9 mouse cellular contexts compared by ENCODE assay signal in genomic region chr5:75156554-75157036, GRCm38 (mm10). TPM values are rescaled to one million over a fixed set of nuclear protein-coding genes. Genes with fewer than 3 reads are reported as not detected.
DNase-seq lines count a peak whose midpoint lies in the region; ATAC-seq and TF ChIP-seq lines count a peak whose summit lies in the region.
"Had no signal": no experiment of that assay in that cellular context is flagged by ENCODE, and none has a peak within 500 bp of the region (broad histone marks: within the 10 kb centered on the region; RNA-seq: fewer than 3 reads in every experiment).

No protein-coding gene starts in this region.

- H3K36me3 ChIP-seq in lung, embryonic 15.5 days: no peaks in the 10 kb centered on the region
- H3K36me3 ChIP-seq in heart, embryonic 13.5 days: no peaks in the 10 kb centered on the region
- H3K36me3 ChIP-seq in limb, embryonic 10.5 days: peaks cover 47% of the 10 kb centered on the region
- no peaks in the 10 kb centered on the region for H3K36me3 ChIP-seq in myocyte (ENCODE audit: control insufficient read depth, insufficient read depth)

- peak overlapping the region; percentile 46 for H3K9ac ChIP-seq in lung, embryonic 15.5 days
- peak overlapping the region; percentile 88 for H3K9ac ChIP-seq in heart, embryonic 13.5 days

- peak overlapping the region; percentile 88 for H3K4me2 ChIP-seq in lung, embryonic 15.5 days
- H3K4me2 ChIP-seq in heart, embryonic 13.5 days: peak overlapping the region; percentile 92
- peak overlapping the region; percentile 99 for H3K4me2 ChIP-seq in myocyte (ENCODE audit: low read depth)

- peak overlapping the region; percentile 32 for H3K27ac ChIP-seq in lung, embryonic 15.5 days
- H3K27ac ChIP-seq in heart, embryonic 13.5 days (replicated peaks): peak overlapping the region; percentile 69
- H3K27ac ChIP-seq in limb, embryonic 10.5 days: peak overlapping the region; percentile 99
- H3K27ac ChIP-seq: macrophage had no signal

- H3ac ChIP-seq in myocyte (ENCODE audit: control insufficient read depth, insufficient read length): no peak overlapping the region

- ATAC-seq in lung, embryonic 15.5 days (ENCODE audit: borderline replicate concordance, extremely low read depth, low FRiP score, low TSS enrichment): no peak
- ATAC-seq in heart, embryonic 13.5 days (ENCODE audit: extremely low read depth, insufficient number of reproducible peaks, low FRiP score, low TSS enrichment): 0 out of 2 replicates have a peak, but pooled peaks have one; percentile 7
- ATAC-seq in megakaryocyte progenitor cell, adult 5-6 weeks (replicated peaks; ENCODE audit: poor library complexity): no peak
- no peak for ATAC-seq in monocyte, adult 5-6 weeks (replicated peaks; ENCODE audit: insufficient number of reproducible peaks, low FRiP score, low TSS enrichment, poor library complexity, severe bottlenecking)

- under 1% methylated on average over 21 of the region's 21 CpGs for WGBS in lung, embryonic 15.5 days
- WGBS in heart, embryonic 13.5 days: under 1% methylated on average over 21 of the region's 21 CpGs
- under 1% methylated on average over 21 of the region's 21 CpGs for WGBS in limb, embryonic 10.5 days

- H3K4me1 ChIP-seq in lung, embryonic 15.5 days: peaks cover 14% of the 10 kb centered on the region; the same call in 1 of the 2 replicates
- peaks cover 42% of the 10 kb centered on the region for H3K4me1 ChIP-seq in heart, embryonic 13.5 days
- peaks cover 44% of the 10 kb centered on the region for H3K4me1 ChIP-seq in limb, embryonic 10.5 days

- H3K79me2 ChIP-seq in myocyte (ENCODE audit: control insufficient read depth, insufficient read depth): no peaks in the 10 kb centered on the region

- peaks cover 30% of the 10 kb centered on the region for H3K27me3 ChIP-seq in lung, embryonic 15.5 days
- H3K27me3 ChIP-seq in heart, embryonic 13.5 days (replicated peaks): peaks cover 41% of the 10 kb centered on the region
- peaks cover 5% of the 10 kb centered on the region; the same call in 1 of the 2 replicates for H3K27me3 ChIP-seq in limb, embryonic 10.5 days (ENCODE audit: low read depth, poor library complexity, severe bottlenecking)
- H3K27me3 ChIP-seq in myocyte (ENCODE audit: control insufficient read depth, insufficient read depth, insufficient read length): no peaks in the 10 kb centered on the region

- TF ChIP-seq POLR2A in myocyte (IDR thresholded peaks at IDR 0.05; ENCODE audit: insufficient read length, low read depth): no peak

- H3K9me3 ChIP-seq in lung, embryonic 15.5 days: no peaks in the 10 kb centered on the region
- H3K9me3 ChIP-seq in heart, embryonic 13.5 days: no peaks in the 10 kb centered on the region
- H3K9me3 ChIP-seq in limb, embryonic 10.5 days (replicated peaks): no peaks in the 10 kb centered on the region

- DNase-seq in lung, postnatal 14 days: no peak
- DNase-seq in cerebellum, postnatal 14 days: peak; percentile 47 to 55
- DNase-seq in limb, embryonic 10.5 days (ENCODE audit: low spot score): peak; percentile 78

- H3K4me3 ChIP-seq in lung, embryonic 15.5 days: peak overlapping the region; percentile 55
- peak overlapping the region; percentile 62 for H3K4me3 ChIP-seq in heart, embryonic 13.5 days
- H3K4me3 ChIP-seq in limb, embryonic 10.5 days: peak overlapping the region; percentile 82
- peak overlapping the region; percentile 41 for H3K4me3 ChIP-seq in myocyte

TF ChIP-seq in myocyte, 11 proteins besides CTCF, POLR2A, EP300 and RAD21:
- TF ChIP-seq CEBPB (IDR thresholded peaks at IDR 0.05; ENCODE audit: insufficient read depth, poor library complexity, severe bottlenecking) (no peak), USF1 (IDR thresholded peaks at IDR 0.05; ENCODE audit: low read depth) (no peak), MYOD1 (IDR thresholded peaks at IDR 0.05; ENCODE audit: control insufficient read depth in 1 of 3, insufficient read length in 2 of 3, low read depth in 2 of 3) (no peak), E2F4 (IDR thresholded peaks at IDR 0.05; ENCODE audit: insufficient read depth) (no peak), REST (IDR thresholded peaks at IDR 0.05; ENCODE audit: insufficient read depth, insufficient read length) (no peak), SRF (IDR thresholded peaks at IDR 0.05; ENCODE audit: control insufficient read depth, insufficient read length, low read depth) (no peak), MAX (IDR thresholded peaks at IDR 0.05; ENCODE audit: low read depth) (no peak), POLR2AphosphoS2 (IDR thresholded peaks at IDR 0.05; ENCODE audit: insufficient read length, low read depth) (no peak), MYOG (IDR thresholded peaks at IDR 0.05; ENCODE audit: control insufficient read depth in 1 of 3, insufficient read depth in 1 of 3, insufficient read length in 2 of 3, low read depth in 2 of 3) (no peak), TCF12 (IDR thresholded peaks at IDR 0.05; ENCODE audit: insufficient read depth, poor library complexity, severe bottlenecking) (no peak), TCF3 (IDR thresholded peaks at IDR 0.05; ENCODE audit: insufficient read length, low read depth) (no peak)

RNA-seq across cellular contexts. Expression of gene Pdgfra, which starts 4.5 kb away (rescaled TPM):
- 39.5 and 43.6 TPM in 2 replicates for polyA plus RNA-seq in lung, embryonic 15.5 days (2015; fragmentation: Nextera tagmentation; extraction: Ambion mirVana)
- 16.6 and 20.7 TPM in 2 replicates for polyA plus RNA-seq in heart, embryonic 13.5 days (2015; fragmentation: Nextera tagmentation; extraction: Ambion mirVana)
- polyA plus RNA-seq in limb, embryonic 10.5 days (2016; fragmentation: Nextera tagmentation; extraction: Ambion mirVana): 69.2 and 111 TPM in 2 replicates
- 1.1 TPM for polyA plus RNA-seq in myocyte (2012; fragmentation: generic; extraction: Trizol)
- not detected in 2 replicates for total RNA-seq in megakaryocyte progenitor cell, adult 5-6 weeks (2015)
- total RNA-seq in megakaryocyte progenitor cell, adult 5-6 weeks (2017): 0.08 TPM in 1 of 2 replicates, not detected in the other
- total RNA-seq in monocyte, adult 5-6 weeks (2017): not detected in 3 replicates
- polyA plus RNA-seq: macrophage had no signal

Comparison
In these comparisons a context has a peak if more than half of its experiments do, and no peak if none do; other contexts are left out.
1. H3K27ac ChIP-seq: peak in every context shown above with its lines; median percentile 99 in limb, embryonic 10.5 days; 69 in heart, embryonic 13.5 days; 32 in lung, embryonic 15.5 days.